Mouse (Mus musculus) heart, embryonic 10.5 days (tissue): ENCODE measurements around the gene Kcnj10. TPM values are rescaled to one million over a fixed set of nuclear protein-coding genes. Genes with fewer than 3 reads are reported as not detected.

Experiments used
- DNase-seq: peaks from one replicate; pipeline ENCODE4 v3.0.0-alpha.2; 2017; ENCODE audit warnings: low spot score
- H3K27ac ChIP-seq: fragments of 300-500 bp; sonication (generic); 2 replicates; pipeline ENCODE4 v1.5.1; 2016; ENCODE audit warnings: mild to moderate bottlenecking
- H3K27me3 ChIP-seq: fragments of 300-500 bp; sonication (generic); 2 replicates; pipeline ENCODE4 v1.6.1; 2016; ENCODE audit warnings: mild to moderate bottlenecking; ENCODE audit not compliant: poor library complexity, insufficient read depth, severe bottlenecking
- H3K36me3 ChIP-seq: fragments of 300-500 bp; sonication (generic); 2 replicates; pipeline ENCODE4 v1.6.1; 2016; ENCODE audit warnings: mild to moderate bottlenecking, moderate library complexity
- H3K4me1 ChIP-seq: fragments of 300-500 bp; sonication (generic); 2 replicates; pipeline ENCODE4 v1.6.1; 2016; ENCODE audit warnings: mild to moderate bottlenecking
- H3K4me3 ChIP-seq: fragments of 300-500 bp; sonication (generic); 2 replicates; pipeline ENCODE4 v1.5.1; 2016; ENCODE audit warnings: mild to moderate bottlenecking, moderate library complexity
- H3K9me3 ChIP-seq: fragments of 300-500 bp; sonication (generic); 2 replicates; pipeline ENCODE4 v1.6.1; 2016; ENCODE audit warnings: mild to moderate bottlenecking, moderate library complexity
- WGBS: fragments of 180-500 bp; shearing (Covaris S2); methylation state at CpG from one replicate; pipeline ENCODE4 v1.1.7; 2016; 5-methylcytosine and 5-hydroxymethylcytosine counted together
- polyA plus RNA-seq: library from polyadenylated mRNA; unstranded; fragments of >200 nt; fragmentation: Nextera tagmentation; extraction: Ambion mirVana; gene quantifications from 2 replicates; pipeline ENCODE4 v1.2.1, GENCODE M21; 2016

The Kcnj10 gene
- polyA plus RNA-seq, 1 experiment from 2014 or later, result 0.09 TPM

GRCm38 (mm10) chr1:172314911-172315310, 26.1 kb upstream of the Kcnj10 start:
- peaks cover 46% of the 10 kb centered on the region for H3K4me1 ChIP-seq
- 73% methylated on average over 3 of the region's 3 CpGs for WGBS

GRCm38 (mm10) chr1:172317431-172317830, 23.6 kb upstream of the Kcnj10 start:
- H3K27ac ChIP-seq, result peak overlapping the region; percentile 19; the same call in 1 of the 2 replicates
- peaks cover 28% of the 10 kb centered on the region for H3K4me1 ChIP-seq
- H3K4me3 ChIP-seq, result peak overlapping the region; percentile 38
- H3K27me3 ChIP-seq, result peaks cover 92% of the 10 kb centered on the region
- H3K9me3 ChIP-seq, result no peaks in the 10 kb centered on the region
- no peak for DNase-seq
- H3K36me3 ChIP-seq, result peaks cover 13% of the 10 kb centered on the region; the same call in 1 of the 2 replicates
- 41% methylated on average over 18 of the region's 18 CpGs for WGBS

More at GRCm38 (mm10) chr1:172314911-172315310, 26.1 kb upstream of the Kcnj10 start:
- no peak for DNase-seq
- peaks cover 13% of the 10 kb centered on the region; the same call in 1 of the 2 replicates for H3K36me3 ChIP-seq
- H3K4me3 ChIP-seq, result no peak overlapping the region
- peaks cover 67% of the 10 kb centered on the region for H3K27me3 ChIP-seq
- no peaks in the 10 kb centered on the region for H3K9me3 ChIP-seq
- H3K27ac ChIP-seq, result no peak overlapping the region

GRCm38 (mm10) chr1:172317946-172318345, 23.1 kb upstream of the Kcnj10 start:
- no peak overlapping the region; the same call in 1 of the 2 replicates for H3K4me3 ChIP-seq
- peaks cover 95% of the 10 kb centered on the region for H3K27me3 ChIP-seq
- no peak overlapping the region; the same call in 1 of the 2 replicates for H3K27ac ChIP-seq
- peaks cover 13% of the 10 kb centered on the region; the same call in 1 of the 2 replicates for H3K36me3 ChIP-seq
- no peak for DNase-seq
- WGBS, result 37% methylated on average over 15 of the region's 15 CpGs
- H3K9me3 ChIP-seq, result no peaks in the 10 kb centered on the region
- H3K4me1 ChIP-seq, result peaks cover 27% of the 10 kb centered on the region

GRCm38 (mm10) chr1:172318424-172319035, 22.5 kb upstream of the Kcnj10 start:
- Histone ChIP-seq H3K27me3 (peaks cover 95% of the 10 kb centered on the region), H3K36me3 (peaks cover 13% of the 10 kb centered on the region; the same call in 1 of the 2 replicates), H3K9me3 (no peaks in the 10 kb centered on the region), H3K4me1 (peaks cover 22% of the 10 kb centered on the region), H3K4me3 (no peak overlapping the region), H3K27ac (no peak overlapping the region; the same call in 1 of the 2 replicates)
- 83% methylated on average over 19 of the region's 19 CpGs for WGBS
- DNase-seq, result no peak

- Histone ChIP-seq H3K36me3 (peaks cover 13% of the 10 kb centered on the region; the same call in 1 of the 2 replicates), H3K9me3 (no peaks in the 10 kb centered on the region), H3K4me3 (no peak overlapping the region), H3K27ac (no peak overlapping the region), H3K4me1 (peaks cover 19% of the 10 kb centered on the region), H3K27me3 (peaks cover 92% of the 10 kb centered on the region)
- no peak for DNase-seq
- WGBS, result 85% methylated on average over 7 of the region's 7 CpGs
These were observed 21.7 kb upstream of the Kcnj10 start for GRCm38 (mm10) chr1:172319346-172319745.

- Histone ChIP-seq H3K9me3 (no peaks in the 10 kb centered on the region), H3K4me1 (peaks cover 17% of the 10 kb centered on the region), H3K36me3 (peaks cover 13% of the 10 kb centered on the region; the same call in 1 of the 2 replicates), H3K27ac (no peak overlapping the region), H3K27me3 (peaks cover 93% of the 10 kb centered on the region), H3K4me3 (no peak overlapping the region)
- no peak for DNase-seq
- 47% methylated on average over 5 of the region's 5 CpGs for WGBS
These were observed 21.0 kb upstream of the Kcnj10 start for GRCm38 (mm10) chr1:172319921-172320411.

- Histone ChIP-seq H3K4me3 (no peak overlapping the region), H3K27ac (peak overlapping the region; percentile 42; the same call in 1 of the 2 replicates), H3K27me3 (peaks cover 96% of the 10 kb centered on the region), H3K36me3 (peaks cover 10% of the 10 kb centered on the region; the same call in 1 of the 2 replicates), H3K9me3 (no peaks in the 10 kb centered on the region), H3K4me1 (peaks cover 21% of the 10 kb centered on the region)
- WGBS, result 44% methylated on average over 13 of the region's 13 CpGs
- DNase-seq, result no peak
These were observed 18.3 kb upstream of the Kcnj10 start for GRCm38 (mm10) chr1:172322725-172323124.

GRCm38 (mm10) chr1:172323298-172323697, 17.7 kb upstream of the Kcnj10 start:
- Histone ChIP-seq H3K9me3 (no peaks in the 10 kb centered on the region), H3K27me3 (peaks cover 96% of the 10 kb centered on the region), H3K4me3 (no peak overlapping the region), H3K36me3 (peaks cover 8% of the 10 kb centered on the region; the same call in 1 of the 2 replicates), H3K4me1 (peaks cover 19% of the 10 kb centered on the region), H3K27ac (no peak overlapping the region)
- 33% methylated on average over 5 of the region's 5 CpGs for WGBS
- DNase-seq, result no peak

- H3K36me3 ChIP-seq, result 0 out of 2 replicates have a peak, but pooled peaks cover 3% of the 10 kb centered on the region
- WGBS, result 47% methylated on average over 6 of the region's 6 CpGs
- H3K27me3 ChIP-seq, result peaks cover 96% of the 10 kb centered on the region
- H3K9me3 ChIP-seq, result no peaks in the 10 kb centered on the region
- H3K4me3 ChIP-seq, result no peak overlapping the region
- H3K4me1 ChIP-seq, result peaks cover 16% of the 10 kb centered on the region
- no peak for DNase-seq
- H3K27ac ChIP-seq, result no peak overlapping the region
These were observed 17.1 kb upstream of the Kcnj10 start for GRCm38 (mm10) chr1:172323801-172324359.

- peak; percentile 87 for DNase-seq
- 9% methylated on average over 7 of the region's 7 CpGs for WGBS
- Histone ChIP-seq H3K36me3 (no peaks in the 10 kb centered on the region), H3K27ac (no peak overlapping the region), H3K9me3 (no peaks in the 10 kb centered on the region), H3K4me3 (no peak overlapping the region), H3K27me3 (peaks cover 96% of the 10 kb centered on the region), H3K4me1 (peaks cover 22% of the 10 kb centered on the region)
These were observed 16.3 kb upstream of the Kcnj10 start for GRCm38 (mm10) chr1:172324725-172325124.

- Histone ChIP-seq H3K4me3 (peak overlapping the region; percentile 63), H3K9me3 (no peaks in the 10 kb centered on the region), H3K27me3 (peaks cover 97% of the 10 kb centered on the region), H3K27ac (0 out of 2 replicates have a peak overlapping the region, but pooled peaks have one; percentile 24), H3K36me3 (no peaks in the 10 kb centered on the region), H3K4me1 (peaks cover 22% of the 10 kb centered on the region)
- WGBS, result 18% methylated on average over 94 of the region's 94 CpGs
- peak; percentile 85 for DNase-seq
These were observed 15.1 kb upstream of the Kcnj10 start for GRCm38 (mm10) chr1:172325680-172326535.

GRCm38 (mm10) chr1:172326684-172327083, 14.3 kb upstream of the Kcnj10 start:
- Histone ChIP-seq H3K27me3 (peaks cover 97% of the 10 kb centered on the region), H3K36me3 (no peaks in the 10 kb centered on the region), H3K27ac (no peak overlapping the region), H3K4me1 (peaks cover 22% of the 10 kb centered on the region), H3K9me3 (no peaks in the 10 kb centered on the region), H3K4me3 (peak overlapping the region; percentile 63)
- DNase-seq, result no peak
- WGBS, result 44% methylated on average over 11 of the region's 11 CpGs
